In the genomic region with DNA sequence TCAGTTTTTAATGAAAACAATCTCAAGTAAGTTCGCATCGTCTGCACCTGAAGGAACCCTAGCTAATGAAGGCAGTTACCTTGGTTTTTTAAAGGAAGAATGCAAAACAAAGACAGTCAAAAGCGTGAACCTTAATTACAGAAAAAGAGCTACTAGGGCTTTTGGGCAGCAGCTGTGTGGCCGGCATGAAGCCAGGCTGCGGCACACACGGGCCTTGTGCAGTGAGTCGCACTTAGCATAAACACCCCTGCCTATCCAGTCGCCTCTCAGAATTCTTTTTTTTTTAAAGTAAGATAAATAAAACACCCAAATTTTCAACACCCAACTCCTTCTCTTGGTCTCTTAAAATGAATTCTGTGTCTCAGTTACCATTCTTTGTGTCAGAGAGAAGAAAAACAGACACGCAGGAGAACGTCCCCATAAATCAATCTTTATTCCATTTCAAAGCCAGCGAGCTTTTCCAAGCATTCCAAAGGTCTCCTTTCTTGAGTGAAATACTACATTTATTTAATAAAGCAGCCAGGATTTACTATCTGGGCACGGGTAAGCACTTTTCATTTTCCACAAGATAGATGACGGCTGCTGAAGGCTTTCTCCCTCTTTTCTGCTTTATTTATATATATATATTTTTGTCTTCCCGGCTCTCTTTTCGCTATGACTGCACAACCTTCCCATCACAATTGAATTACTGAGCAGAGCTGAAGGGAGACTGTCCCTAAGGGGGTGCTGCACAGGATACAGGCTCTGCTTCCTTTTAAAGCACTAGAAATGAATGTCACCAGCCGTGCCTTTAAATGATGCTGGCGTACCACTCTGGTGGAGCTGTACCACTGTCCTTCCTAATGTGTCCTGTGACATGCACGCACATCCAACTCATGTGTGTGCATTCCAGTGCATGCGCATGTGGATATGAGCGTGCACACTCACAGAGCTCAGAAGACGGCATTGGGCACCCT, we compare ENCODE assay signal across 17 mouse cellular contexts. TPM values are rescaled to one million over a fixed set of nuclear protein-coding genes. Genes with fewer than 3 reads are reported as not detected.
DNase-seq lines count a peak whose midpoint lies in the region; ATAC-seq lines count a peak whose summit lies in the region.
"Had no signal": no experiment of that assay in that cellular context is flagged by ENCODE, and none has a peak within 500 bp of the region (broad histone marks: within the 10 kb centered on the region; RNA-seq: fewer than 3 reads in every experiment).

No protein-coding gene starts in this region.

- DNase-seq in embryonic facial prominence, embryonic 14.5 days (ENCODE audit: low spot score): peak; percentile 20
- DNase-seq in embryonic facial prominence, embryonic 10.5 days (ENCODE audit: low spot score): no peak
- DNase-seq in kidney, postnatal 4 days: peak; percentile 55
- DNase-seq in kidney, postnatal 14 days: no peak
- DNase-seq in retina, postnatal 1 day: peak; percentile 25
- no peak for DNase-seq in retina, embryonic 14.5 days (ENCODE audit: low spot score)
- DNase-seq in layer of hippocampus, postnatal 36 days: no peak
- DNase-seq: cerebellum, adult 18-20 months; heart, postnatal 4 days had no signal

- H3K36me3 ChIP-seq in embryonic facial prominence, embryonic 14.5 days (ENCODE audit: control insufficient read depth, insufficient read depth, low read length): no peaks in the 10 kb centered on the region
- H3K36me3 ChIP-seq in embryonic facial prominence, embryonic 10.5 days (replicated peaks): no peaks in the 10 kb centered on the region
- H3K36me3 ChIP-seq in stomach, embryonic 16.5 days (ENCODE audit: control insufficient read depth, insufficient read depth, low read length): no peaks in the 10 kb centered on the region
- H3K36me3 ChIP-seq: embryonic facial prominence, embryonic 15.5 days; heart, embryonic 13.5 days; liver, embryonic 12.5 days had no signal

- no peaks in the 10 kb centered on the region for H3K9me3 ChIP-seq in embryonic facial prominence, embryonic 14.5 days (ENCODE audit: control insufficient read depth, low read length)
- H3K9me3 ChIP-seq in embryonic facial prominence, embryonic 10.5 days: no peaks in the 10 kb centered on the region
- no peaks in the 10 kb centered on the region for H3K9me3 ChIP-seq in stomach, embryonic 16.5 days (replicated peaks; ENCODE audit: control insufficient read depth, low read length)
- H3K9me3 ChIP-seq: embryonic facial prominence, embryonic 15.5 days; heart, embryonic 13.5 days had no signal

- WGBS in embryonic facial prominence, embryonic 14.5 days: 57% methylated on average over 21 of the region's 21 CpGs
- 83% methylated on average over 21 of the region's 21 CpGs for whole genome bisulfite sequencing in embryonic facial prominence, embryonic 10.5 days
- WGBS in stomach, embryonic 16.5 days: 40% methylated on average over 21 of the region's 21 CpGs

- no peak overlapping the region for H3K4me3 ChIP-seq in embryonic facial prominence, embryonic 14.5 days (ENCODE audit: low read depth, low read length)
- no peak overlapping the region for H3K4me3 ChIP-seq in embryonic facial prominence, embryonic 10.5 days
- no peak overlapping the region for H3K4me3 ChIP-seq in stomach, embryonic 16.5 days (replicated peaks; ENCODE audit: low read length)
- H3K4me3 ChIP-seq: embryonic facial prominence, embryonic 15.5 days; heart, embryonic 13.5 days; liver, embryonic 12.5 days had no signal

- no peak overlapping the region for H3K27ac ChIP-seq in embryonic facial prominence, embryonic 14.5 days (replicated peaks; ENCODE audit: low read depth, low read length)
- H3K27ac ChIP-seq in embryonic facial prominence, embryonic 10.5 days (replicated peaks): no peak overlapping the region
- peak overlapping the region; percentile 52; the same call in 1 of the 2 replicates for H3K27ac ChIP-seq in stomach, embryonic 16.5 days (ENCODE audit: low read length)
- H3K27ac ChIP-seq: embryonic facial prominence, embryonic 15.5 days; heart, embryonic 13.5 days; liver, embryonic 12.5 days had no signal

- no peaks in the 10 kb centered on the region for H3K27me3 ChIP-seq in embryonic facial prominence, embryonic 14.5 days (replicated peaks; ENCODE audit: control insufficient read depth, insufficient read depth, low read length)
- no peaks in the 10 kb centered on the region for H3K27me3 ChIP-seq in embryonic facial prominence, embryonic 10.5 days (replicated peaks; ENCODE audit: low read depth, poor library complexity, severe bottlenecking)
- H3K27me3 ChIP-seq in stomach, embryonic 16.5 days (ENCODE audit: control insufficient read depth, insufficient read depth, low read length): no peaks in the 10 kb centered on the region
- H3K27me3 ChIP-seq: embryonic facial prominence, embryonic 15.5 days; heart, embryonic 13.5 days; liver, embryonic 12.5 days had no signal

- ATAC-seq in embryonic facial prominence, embryonic 14.5 days (ENCODE audit: low read depth): no peak
- ATAC-seq in stomach, embryonic 16.5 days (ENCODE audit: insufficient read depth, low FRiP score): peak; percentile 69
- ATAC-seq: activated CD4-positive, CD25-positive, alpha-beta regulatory T cell, adult 4 months; liver, embryonic 12.5 days had no signal

- H3K4me1 ChIP-seq in embryonic facial prominence, embryonic 14.5 days (ENCODE audit: control insufficient read depth, insufficient read depth, low read length): no peaks in the 10 kb centered on the region
- peaks cover 5% of the 10 kb centered on the region for H3K4me1 ChIP-seq in embryonic facial prominence, embryonic 10.5 days
- peaks cover 18% of the 10 kb centered on the region; the same call in 1 of the 2 replicates for H3K4me1 ChIP-seq in stomach, embryonic 16.5 days (ENCODE audit: control insufficient read depth, insufficient read depth, low read length)
- H3K4me1 ChIP-seq: liver, embryonic 12.5 days had no signal

- H3K4me2 ChIP-seq in embryonic facial prominence, embryonic 14.5 days (ENCODE audit: low read depth, low read length): no peak overlapping the region
- no peak overlapping the region for H3K4me2 ChIP-seq in stomach, embryonic 16.5 days (ENCODE audit: low read depth, low read length)
- H3K4me2 ChIP-seq: embryonic facial prominence, embryonic 15.5 days; heart, embryonic 13.5 days; liver, embryonic 12.5 days; midbrain, embryonic 11.5 days had no signal

- H3K9ac ChIP-seq in embryonic facial prominence, embryonic 14.5 days (ENCODE audit: low read depth, low read length): no peak overlapping the region
- no peak overlapping the region for H3K9ac ChIP-seq in stomach, embryonic 16.5 days (ENCODE audit: low read length)
- H3K9ac ChIP-seq: embryonic facial prominence, embryonic 15.5 days; heart, embryonic 13.5 days; liver, embryonic 12.5 days had no signal

RNA-seq across cellular contexts. Expression of gene Cbln4, which starts 39.0 kb away (rescaled TPM):
- polyA plus RNA-seq in embryonic facial prominence, embryonic 14.5 days (2014; fragmentation: Nextera tagmentation; extraction: Ambion mirVana): 1.0 and 1.3 TPM in 2 replicates
- polyA plus RNA-seq in embryonic facial prominence, embryonic 10.5 days (2016; fragmentation: Nextera tagmentation; extraction: Ambion mirVana): 0.28 and 0.44 TPM in 2 replicates
- polyA plus RNA-seq in stomach, embryonic 16.5 days (2015; fragmentation: Nextera tagmentation; extraction: Ambion mirVana): 0.36 and 0.37 TPM in 2 replicates
- 1 to 10 TPM; 6.5 to 6.8 TPM for total RNA-seq in layer of hippocampus, postnatal 36 days (2021)
- total RNA-seq: gastrocnemius, adult 18-20 months; granulocyte monocyte progenitor cell, adult 5-6 weeks; heart, postnatal 4 days had no signal
- polyA plus RNA-seq: activated CD4-positive, CD25-positive, alpha-beta regulatory T cell, adult 4 months; liver, embryonic 12.5 days had no signal

Comparison
In these comparisons a context has a peak if more than half of its experiments do, and no peak if none do; other contexts are left out.
1. DNase-seq: peak in embryonic facial prominence, embryonic 14.5 days (single experiment), kidney, postnatal 4 days (2 of 2) and retina, postnatal 1 day (single experiment); none in embryonic facial prominence, embryonic 10.5 days (single experiment), kidney, postnatal 14 days (single experiment), retina, embryonic 14.5 days (single experiment) and layer of hippocampus, postnatal 36 days (0 of 2).